Mouse (Mus musculus) skeletal muscle tissue, postnatal 0 days (tissue): Measurements from ENCODE around the gene Erbb4. TPM values are rescaled to one million over a fixed set of nuclear protein-coding genes. Genes with fewer than 3 reads are reported as not detected.

ENCODE experiments used
- polyA plus RNA-seq: library from polyadenylated mRNA; unstranded; fragments of >200 nt; fragmentation: Nextera tagmentation; extraction: Ambion mirVana; gene quantifications from 2 replicates; pipeline ENCODE4 v1.2.1, GENCODE M21; 2015

The Erbb4 gene
- polyA plus RNA-seq = 0.31 and 0.65 TPM in 2 replicates

GRCm38 (mm10) chr1:69107485-69108158 lies at the start of gene Erbb4:
Gene Erbb4 (minus strand): TSS chr1:69108059.

